Mouse (Mus musculus): ENCODE measurements around the gene Dennd1a.

- no peak for TF ChIP-seq CTCF (IDR thresholded peaks at IDR 0.05; ENCODE audit: insufficient read depth, low read length)
- no peak for TF ChIP-seq POLR2A (IDR thresholded peaks at IDR 0.05; ENCODE audit: borderline replicate concordance, extremely low read depth, low read depth, low read length)
Observed at GRCm38 (mm10) chr2:38221461-38221860, 65.7 kb downstream of the Dennd1a start.
